Mouse (Mus musculus): Measurements from ENCODE around the gene Cisd1. TPM values are rescaled to one million over a fixed set of nuclear protein-coding genes. Genes with fewer than 3 reads are reported as not detected.

Cisd1 gene
- polyA plus RNA-seq, 1 experiment from 2014 or later: 103 TPM

DNA sequence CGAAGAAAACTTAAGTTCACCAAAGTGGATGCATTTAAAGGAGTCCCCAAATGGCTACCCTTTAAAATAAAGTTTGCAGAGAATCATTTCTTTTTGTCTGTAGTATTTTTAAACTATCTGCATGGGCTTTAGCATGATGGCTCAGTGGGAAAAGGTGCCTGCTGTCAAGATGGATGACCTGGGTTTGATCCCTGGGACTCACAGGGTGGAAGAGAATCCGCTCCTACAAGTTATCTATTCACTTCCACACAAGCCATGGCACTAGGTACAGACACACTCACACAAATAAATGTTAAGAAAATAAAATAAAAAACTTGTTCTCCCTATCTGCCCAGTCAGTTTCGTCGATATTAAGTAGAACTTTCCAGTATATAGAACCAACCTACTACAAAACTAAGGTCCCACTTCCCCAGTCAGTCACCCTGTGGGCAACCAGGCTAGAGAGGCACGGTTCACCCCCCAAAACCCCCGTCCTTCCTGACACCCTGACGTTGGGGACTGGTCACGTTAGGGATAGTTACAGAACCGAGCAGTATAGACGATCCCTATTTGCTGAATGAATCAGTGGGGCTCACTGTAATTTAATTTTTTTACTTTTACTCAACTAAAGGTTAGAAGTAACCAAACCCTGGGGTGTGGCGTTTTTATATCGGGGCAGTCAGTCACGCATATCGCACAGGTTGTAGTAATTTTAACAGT, 1.0 kb downstream of the Cisd1 start:
- Histone ChIP-seq H3K27ac (ENCODE audit: low read length) (no peak overlapping the region; the same call in 1 of the 2 replicates), H3K9ac (ENCODE audit: low read length) (peak overlapping the region; percentile 94), H3K4me1 (ENCODE audit: control insufficient read depth, insufficient read depth, low read length) (peaks cover 24% of the 10 kb centered on the region), H3K27me3 (ENCODE audit: control insufficient read depth, insufficient read depth, low read length) (no peaks in the 10 kb centered on the region), H3K4me2 (ENCODE audit: low read depth, low read length) (peak overlapping the region; percentile 84), H3K9me3 (replicated peaks; ENCODE audit: control insufficient read depth, low read length) (no peaks in the 10 kb centered on the region), H3K36me3 (ENCODE audit: control insufficient read depth, insufficient read depth, low read length) (no peaks in the 10 kb centered on the region), H3K4me3 (replicated peaks; ENCODE audit: low read length) (peak overlapping the region; percentile 87)
- ATAC-seq (ENCODE audit: insufficient read depth, low FRiP score): no peak
- 26% methylated on average over 14 of the region's 14 CpGs for WGBS

DNA sequence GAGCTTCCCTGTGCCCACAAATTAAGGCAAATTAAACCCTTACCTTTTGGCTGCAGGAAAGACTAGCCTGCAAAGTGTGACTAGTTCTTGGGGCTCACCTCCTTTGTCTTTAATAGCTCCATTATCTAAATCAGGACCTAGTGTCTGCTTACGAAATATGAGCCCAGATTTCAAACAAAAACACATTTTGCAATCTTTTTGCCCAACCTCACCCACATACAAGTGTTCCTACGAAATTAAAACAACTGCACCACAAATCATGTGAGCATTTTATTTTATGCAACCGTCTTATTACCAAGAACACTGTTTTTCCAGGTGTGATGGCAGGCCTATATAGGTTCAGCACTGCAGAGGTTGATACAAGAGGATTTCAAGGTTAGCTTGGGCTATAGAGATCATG, 1.6 kb downstream of the Cisd1 start:
- H3K4me3 ChIP-seq (replicated peaks; ENCODE audit: low read length): no peak overlapping the region
- ATAC-seq (ENCODE audit: insufficient read depth, low FRiP score): no peak
- no peaks in the 10 kb centered on the region for H3K36me3 ChIP-seq (ENCODE audit: control insufficient read depth, insufficient read depth, low read length)
- peaks cover 22% of the 10 kb centered on the region; the same call in 1 of the 2 replicates for H3K4me1 ChIP-seq (ENCODE audit: control insufficient read depth, insufficient read depth, low read length)
- WGBS: 82% methylated on average over 3 of the region's 3 CpGs
- H3K9ac ChIP-seq (ENCODE audit: low read length): no peak overlapping the region
- H3K4me2 ChIP-seq (ENCODE audit: low read depth, low read length): no peak overlapping the region
- H3K27ac ChIP-seq (ENCODE audit: low read length): no peak overlapping the region
- H3K27me3 ChIP-seq (ENCODE audit: control insufficient read depth, insufficient read depth, low read length): no peaks in the 10 kb centered on the region
- H3K9me3 ChIP-seq (replicated peaks; ENCODE audit: control insufficient read depth, low read length): no peaks in the 10 kb centered on the region

GRCm38 (mm10) chr10:71342030-71342805, 2.5 kb downstream of the Cisd1 start:
- H3K4me1 ChIP-seq (ENCODE audit: control insufficient read depth, insufficient read depth, low read length): peaks cover 22% of the 10 kb centered on the region; the same call in 1 of the 2 replicates
- no peak for ATAC-seq (ENCODE audit: insufficient read depth, low FRiP score)
- no peak overlapping the region for H3K4me2 ChIP-seq (ENCODE audit: low read depth, low read length)
- no peak overlapping the region for H3K9ac ChIP-seq (ENCODE audit: low read length)
- no peak overlapping the region for H3K4me3 ChIP-seq (replicated peaks; ENCODE audit: low read length)
- no peaks in the 10 kb centered on the region for H3K9me3 ChIP-seq (replicated peaks; ENCODE audit: control insufficient read depth, low read length)
- H3K27ac ChIP-seq (ENCODE audit: low read length): no peak overlapping the region
- 67% methylated on average over 7 of the region's 7 CpGs for WGBS
- no peaks in the 10 kb centered on the region for H3K27me3 ChIP-seq (ENCODE audit: control insufficient read depth, insufficient read depth, low read length)
- H3K36me3 ChIP-seq (ENCODE audit: control insufficient read depth, insufficient read depth, low read length): no peaks in the 10 kb centered on the region

DNA sequence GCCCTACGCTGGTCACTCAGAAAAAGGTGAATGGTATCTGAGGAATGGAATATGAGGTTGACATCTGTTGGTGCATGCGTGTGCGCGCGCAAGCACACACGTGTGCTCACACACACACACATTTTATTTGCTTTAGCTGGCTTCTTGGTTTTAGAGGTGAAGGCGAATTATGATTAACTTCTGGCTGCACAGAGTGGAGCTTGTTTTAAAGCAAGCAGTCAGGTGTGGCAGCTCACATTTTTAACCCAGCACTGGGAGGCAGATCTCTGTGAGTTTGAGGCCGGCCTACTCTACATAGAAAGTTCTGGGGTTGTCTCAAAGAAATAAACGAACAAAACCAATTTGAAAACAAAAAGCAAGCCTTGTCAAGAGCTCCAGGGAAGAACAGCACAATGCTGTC, 3.5 kb downstream of the Cisd1 start:
- no peak for ATAC-seq (ENCODE audit: insufficient read depth, low FRiP score)
- 95% methylated on average over 9 of the region's 9 CpGs for WGBS
- no peak overlapping the region for H3K4me2 ChIP-seq (ENCODE audit: low read depth, low read length)
- H3K4me1 ChIP-seq (ENCODE audit: control insufficient read depth, insufficient read depth, low read length): peaks cover 22% of the 10 kb centered on the region; the same call in 1 of the 2 replicates
- H3K4me3 ChIP-seq (replicated peaks; ENCODE audit: low read length): no peak overlapping the region
- H3K27ac ChIP-seq (ENCODE audit: low read length): no peak overlapping the region
- no peaks in the 10 kb centered on the region for H3K9me3 ChIP-seq (replicated peaks; ENCODE audit: control insufficient read depth, low read length)
- no peak overlapping the region for H3K9ac ChIP-seq (ENCODE audit: low read length)
- no peaks in the 10 kb centered on the region for H3K36me3 ChIP-seq (ENCODE audit: control insufficient read depth, insufficient read depth, low read length)
- H3K27me3 ChIP-seq (ENCODE audit: control insufficient read depth, insufficient read depth, low read length): no peaks in the 10 kb centered on the region

DNA sequence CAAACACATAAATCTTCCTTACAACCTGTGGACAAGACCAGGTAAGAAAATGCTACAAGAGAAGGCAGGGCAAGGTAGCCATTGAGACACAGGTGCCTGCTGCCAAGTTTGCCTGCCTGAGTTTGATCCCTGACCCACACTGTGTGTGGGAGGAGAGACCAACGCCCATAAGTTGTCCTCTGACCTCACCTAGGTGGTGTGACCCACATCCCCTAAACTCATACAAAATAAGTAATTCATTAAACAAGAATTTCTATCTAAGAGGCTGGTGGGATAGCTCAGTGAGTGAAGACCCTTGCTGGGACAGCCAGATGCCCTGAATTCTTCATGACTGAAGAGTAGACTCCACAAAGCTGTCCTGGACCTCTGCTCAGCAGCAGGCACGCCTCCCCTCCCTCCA, 4.6 kb downstream of the Cisd1 start:
- no peak for ATAC-seq (ENCODE audit: insufficient read depth, low FRiP score)
- no peak overlapping the region for H3K4me3 ChIP-seq (replicated peaks; ENCODE audit: low read length)

DNA sequence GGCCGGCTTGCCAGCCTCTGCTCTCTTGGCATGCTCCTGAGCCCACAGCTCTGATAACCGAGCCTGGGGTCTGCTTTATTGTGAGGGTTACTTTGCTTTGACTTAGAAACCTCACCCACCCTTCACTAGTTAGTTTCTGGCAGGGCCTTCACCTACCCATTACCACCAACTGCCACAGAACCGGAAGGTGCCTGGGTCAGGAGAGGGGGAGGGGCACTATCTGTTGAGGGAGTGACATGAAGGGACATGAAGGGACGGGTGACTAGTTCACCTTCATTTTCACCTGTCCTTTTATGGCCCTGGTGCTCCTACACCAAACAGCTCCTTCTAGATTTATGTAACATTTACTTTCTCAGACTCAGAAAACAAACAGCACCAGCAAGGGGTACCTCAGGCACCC, 5.3 kb downstream of the Cisd1 start:
- H3K4me2 ChIP-seq (ENCODE audit: low read depth, low read length): 0 out of 2 replicates have a peak overlapping the region, but pooled peaks have one; percentile 2
- H3K4me1 ChIP-seq (ENCODE audit: control insufficient read depth, insufficient read depth, low read length): peaks cover 17% of the 10 kb centered on the region; the same call in 1 of the 2 replicates
- no peak overlapping the region for H3K4me3 ChIP-seq (replicated peaks; ENCODE audit: low read length)
- peak overlapping the region; percentile 79; the same call in 1 of the 2 replicates for H3K27ac ChIP-seq (ENCODE audit: low read length)
- H3K9ac ChIP-seq (ENCODE audit: low read length): peak overlapping the region; percentile 50
- WGBS: 45% methylated on average over 4 of the region's 4 CpGs
- no peaks in the 10 kb centered on the region for H3K27me3 ChIP-seq (ENCODE audit: control insufficient read depth, insufficient read depth, low read length)
- H3K9me3 ChIP-seq (replicated peaks; ENCODE audit: control insufficient read depth, low read length): no peaks in the 10 kb centered on the region
- H3K36me3 ChIP-seq (ENCODE audit: control insufficient read depth, insufficient read depth, low read length): no peaks in the 10 kb centered on the region; the same call in 1 of the 2 replicates
- no peak for ATAC-seq (ENCODE audit: insufficient read depth, low FRiP score)

More for the DNA sequence above, 4.6 kb downstream of the Cisd1 start:
- H3K27me3 ChIP-seq (ENCODE audit: control insufficient read depth, insufficient read depth, low read length): no peaks in the 10 kb centered on the region
- no peak overlapping the region for H3K27ac ChIP-seq (ENCODE audit: low read length)
- no peaks in the 10 kb centered on the region; the same call in 1 of the 2 replicates for H3K36me3 ChIP-seq (ENCODE audit: control insufficient read depth, insufficient read depth, low read length)
- H3K4me1 ChIP-seq (ENCODE audit: control insufficient read depth, insufficient read depth, low read length): peaks cover 20% of the 10 kb centered on the region; the same call in 1 of the 2 replicates
- H3K9me3 ChIP-seq (replicated peaks; ENCODE audit: control insufficient read depth, low read length): no peaks in the 10 kb centered on the region
- no peak overlapping the region for H3K9ac ChIP-seq (ENCODE audit: low read length)
- H3K4me2 ChIP-seq (ENCODE audit: low read depth, low read length): no peak overlapping the region
- 64% methylated on average over 2 of the region's 2 CpGs for WGBS

GRCm38 (mm10) chr10:71338156-71338905, 6.4 kb downstream of the Cisd1 start:
- Histone ChIP-seq H3K4me2 (ENCODE audit: low read depth, low read length) (no peak overlapping the region), H3K27me3 (ENCODE audit: control insufficient read depth, insufficient read depth, low read length) (no peaks in the 10 kb centered on the region), H3K36me3 (ENCODE audit: control insufficient read depth, insufficient read depth, low read length) (no peaks in the 10 kb centered on the region; the same call in 1 of the 2 replicates), H3K9ac (ENCODE audit: low read length) (no peak overlapping the region), H3K27ac (ENCODE audit: low read length) (peak overlapping the region; percentile 79; the same call in 1 of the 2 replicates), H3K4me3 (replicated peaks; ENCODE audit: low read length) (no peak overlapping the region), H3K4me1 (ENCODE audit: control insufficient read depth, insufficient read depth, low read length) (peaks cover 10% of the 10 kb centered on the region; the same call in 1 of the 2 replicates), H3K9me3 (replicated peaks; ENCODE audit: control insufficient read depth, low read length) (no peaks in the 10 kb centered on the region)
- no peak for ATAC-seq (ENCODE audit: insufficient read depth, low FRiP score)
- 66% methylated on average over 8 of the region's 8 CpGs for WGBS

DNA sequence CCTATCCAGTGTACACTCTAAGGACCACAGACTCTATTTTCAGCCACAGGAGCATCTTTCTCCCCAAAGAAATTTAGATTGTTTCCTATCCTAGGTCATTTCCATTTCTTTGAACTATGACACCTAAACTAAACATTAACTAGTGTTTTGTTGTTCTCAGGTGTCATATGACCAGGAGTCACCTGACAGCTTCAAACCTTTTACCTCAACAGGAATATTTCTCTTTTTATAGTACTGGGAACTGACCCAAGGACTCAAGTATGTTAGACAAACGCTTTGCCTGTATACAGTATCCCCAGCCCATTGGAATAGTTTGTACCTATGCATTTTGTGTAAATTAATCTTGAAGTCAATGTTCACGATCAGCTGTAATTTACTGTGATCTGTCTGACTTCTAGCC, 7.0 kb downstream of the Cisd1 start:
- Histone ChIP-seq H3K4me2 (ENCODE audit: low read depth, low read length) (no peak overlapping the region), H3K36me3 (ENCODE audit: control insufficient read depth, insufficient read depth, low read length) (no peaks in the 10 kb centered on the region; the same call in 1 of the 2 replicates)
- no peak for ATAC-seq (ENCODE audit: insufficient read depth, low FRiP score)

More for the DNA sequence above, 7.0 kb downstream of the Cisd1 start:
- Histone ChIP-seq H3K27me3 (ENCODE audit: control insufficient read depth, insufficient read depth, low read length) (no peaks in the 10 kb centered on the region), H3K9ac (ENCODE audit: low read length) (no peak overlapping the region), H3K4me1 (ENCODE audit: control insufficient read depth, insufficient read depth, low read length) (peaks cover 6% of the 10 kb centered on the region; the same call in 1 of the 2 replicates), H3K27ac (ENCODE audit: low read length) (no peak overlapping the region), H3K9me3 (replicated peaks; ENCODE audit: control insufficient read depth, low read length) (no peaks in the 10 kb centered on the region), H3K4me3 (replicated peaks; ENCODE audit: low read length) (no peak overlapping the region)
- WGBS: 76% methylated on average over 2 of the region's 2 CpGs

Measured in stomach, embryonic 16.5 days (tissue).